Mouse (Mus musculus): ENCODE data around the gene Nfia. TPM values are rescaled to one million over a fixed set of nuclear protein-coding genes. Genes with fewer than 3 reads are reported as not detected.

Gene Nfia
- polyA plus RNA-seq, 1 experiment from 2014 or later = 45.1 TPM

DNA sequence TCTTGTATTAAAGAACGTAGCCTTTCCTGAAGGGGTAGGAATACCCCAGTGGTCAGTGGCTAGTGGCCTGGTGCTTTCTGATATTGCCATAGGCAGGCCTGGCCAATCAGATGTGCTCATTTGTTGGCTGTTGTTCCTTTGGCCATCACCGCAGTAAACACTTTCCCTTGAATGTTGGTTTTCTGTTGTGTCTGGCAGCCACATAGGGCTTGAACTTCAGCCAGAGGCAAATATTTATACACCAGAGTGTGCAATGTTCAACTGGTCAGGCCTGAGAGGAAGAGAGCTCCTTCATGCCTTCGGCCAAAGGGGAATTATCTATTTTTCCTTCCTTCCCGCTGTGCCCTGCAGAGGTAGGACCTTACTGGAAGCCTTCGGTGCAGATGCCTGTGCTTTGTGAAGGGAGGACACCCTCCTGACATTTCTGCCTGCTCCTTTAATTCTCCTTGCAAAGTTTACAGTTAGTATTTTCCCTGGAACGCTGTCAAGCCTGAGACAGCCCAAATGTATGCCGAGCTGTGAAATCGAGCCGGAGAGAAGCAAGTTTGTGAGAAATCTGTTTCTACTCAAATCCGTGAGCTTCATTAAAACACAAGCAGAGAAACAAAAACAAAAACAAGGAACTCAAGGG is 95.9 kb downstream of the Nfia start:
- Histone ChIP-seq H3K27ac (replicated peaks) (peak overlapping the region; percentile 77), H3K4me2 (peak overlapping the region; percentile 51), H3K9ac (no peak overlapping the region), H3K36me3 (no peaks in the 10 kb centered on the region), H3K9me3 (no peaks in the 10 kb centered on the region), H3K4me1 (replicated peaks) (peaks cover 82% of the 10 kb centered on the region), H3K4me3 (peak overlapping the region; percentile 27), H3K27me3 (no peaks in the 10 kb centered on the region)
- 68% methylated on average over 10 of the region's 10 CpGs for whole genome bisulfite sequencing
- no peak for ATAC-seq (ENCODE audit: low read depth)

DNA sequence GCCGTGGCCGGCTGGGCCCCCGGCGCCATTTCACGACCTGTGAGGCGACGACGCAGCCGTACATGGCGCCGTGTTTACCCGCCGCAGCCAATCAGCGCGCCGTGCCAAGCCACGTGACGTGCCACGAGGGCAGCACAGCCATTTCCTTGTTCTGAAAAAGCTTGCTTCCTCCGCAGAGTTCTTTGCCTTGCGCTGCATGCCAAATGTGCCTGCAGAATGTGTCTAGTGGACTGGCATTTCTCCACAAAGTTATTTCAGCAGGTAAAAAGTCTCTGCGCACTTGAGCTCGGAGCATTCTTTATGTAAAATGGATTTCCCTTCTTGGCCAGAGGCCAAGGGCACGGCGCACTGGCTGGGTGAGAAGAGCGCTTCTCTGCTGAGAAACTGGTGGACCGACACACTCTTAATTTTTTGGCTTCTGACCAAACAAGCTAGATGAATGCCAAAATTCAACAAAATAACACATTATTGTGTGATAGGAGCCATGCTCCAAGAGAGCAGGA is 96.5 kb downstream of the Nfia start:
- H3K4me2 ChIP-seq = peak overlapping the region; percentile 51
- ATAC-seq (ENCODE audit: low read depth) = peak; percentile 79
- H3K27ac ChIP-seq (replicated peaks) = peak overlapping the region; percentile 77
- H3K27me3 ChIP-seq = no peaks in the 10 kb centered on the region
- H3K36me3 ChIP-seq = no peaks in the 10 kb centered on the region
- 55% methylated on average over 27 of the region's 27 CpGs for WGBS
- H3K9me3 ChIP-seq = no peaks in the 10 kb centered on the region
- peak overlapping the region; percentile 46 for H3K9ac ChIP-seq
- H3K4me3 ChIP-seq = peak overlapping the region; percentile 27
- peaks cover 82% of the 10 kb centered on the region for H3K4me1 ChIP-seq (replicated peaks)

DNA sequence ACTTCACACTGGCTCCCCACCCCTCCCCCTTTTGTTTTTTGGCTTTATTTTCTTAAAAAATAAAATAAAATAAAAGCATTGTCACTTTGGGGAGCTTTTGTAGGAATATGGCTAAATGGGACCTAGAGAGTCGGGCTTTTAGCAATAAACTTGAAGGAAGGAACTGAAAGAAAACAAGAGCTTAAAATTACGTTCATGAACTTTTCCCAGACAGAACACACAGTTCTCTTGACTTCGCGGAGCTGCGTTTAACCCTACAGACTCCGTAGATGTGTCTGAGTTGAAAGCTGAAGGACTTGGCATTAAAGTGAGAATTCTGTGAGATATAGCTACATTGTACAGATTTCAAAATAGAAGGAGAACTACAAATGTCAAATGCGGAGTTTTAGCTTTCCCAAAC is 96.9 kb downstream of the Nfia start:
- WGBS = 52% methylated on average over 7 of the region's 7 CpGs
- H3K9ac ChIP-seq = peak overlapping the region; percentile 46
- H3K4me2 ChIP-seq = peak overlapping the region; percentile 51
- H3K4me1 ChIP-seq (replicated peaks) = peaks cover 82% of the 10 kb centered on the region
- peak overlapping the region; percentile 27 for H3K4me3 ChIP-seq
- H3K27me3 ChIP-seq = no peaks in the 10 kb centered on the region
- H3K9me3 ChIP-seq = no peaks in the 10 kb centered on the region
- H3K36me3 ChIP-seq = no peaks in the 10 kb centered on the region
- H3K27ac ChIP-seq (replicated peaks) = peak overlapping the region; percentile 77
- ATAC-seq (ENCODE audit: low read depth) = no peak

DNA sequence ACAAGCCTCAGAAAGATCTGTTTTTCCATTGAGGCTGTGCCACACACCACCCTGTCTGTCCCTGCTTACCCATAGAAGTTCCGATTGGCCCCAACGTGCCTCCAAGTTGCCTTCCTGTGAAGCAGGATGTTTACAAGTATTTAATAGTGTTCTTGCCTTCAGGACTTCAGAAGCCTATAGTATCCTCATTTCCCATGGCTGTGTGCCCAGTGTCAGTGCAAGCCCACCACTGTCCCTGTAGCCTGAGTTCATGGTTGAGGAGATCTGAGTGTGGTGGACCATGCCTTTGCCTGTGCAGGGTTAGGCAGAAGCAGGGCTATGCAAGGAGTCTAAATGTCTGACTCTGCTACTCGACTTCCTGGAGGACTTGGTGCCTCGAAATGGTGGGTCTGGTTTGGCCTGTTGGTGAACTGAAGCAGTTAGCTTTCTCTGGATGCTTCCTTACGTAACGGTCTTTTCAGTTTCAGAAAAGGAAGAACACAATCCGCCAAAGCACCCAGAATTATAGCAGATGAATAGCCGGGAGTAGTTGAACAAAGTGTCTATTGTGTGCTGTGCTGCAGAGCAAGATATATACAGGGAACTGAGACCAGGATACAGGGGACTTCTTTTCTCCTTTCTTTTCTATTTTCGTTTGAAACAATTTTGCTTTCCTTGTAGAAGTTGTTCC is 99.4 kb downstream of the Nfia start:
- Histone ChIP-seq H3K4me3 (no peak overlapping the region), H3K27me3 (no peaks in the 10 kb centered on the region), H3K4me1 (replicated peaks) (peaks cover 78% of the 10 kb centered on the region), H3K9ac (no peak overlapping the region), H3K36me3 (no peaks in the 10 kb centered on the region), H3K9me3 (no peaks in the 10 kb centered on the region), H3K27ac (replicated peaks) (peak overlapping the region; percentile 67), H3K4me2 (no peak overlapping the region)
- no peak for ATAC-seq (ENCODE audit: low read depth)
- WGBS = 32% methylated on average over 9 of the region's 9 CpGs

DNA sequence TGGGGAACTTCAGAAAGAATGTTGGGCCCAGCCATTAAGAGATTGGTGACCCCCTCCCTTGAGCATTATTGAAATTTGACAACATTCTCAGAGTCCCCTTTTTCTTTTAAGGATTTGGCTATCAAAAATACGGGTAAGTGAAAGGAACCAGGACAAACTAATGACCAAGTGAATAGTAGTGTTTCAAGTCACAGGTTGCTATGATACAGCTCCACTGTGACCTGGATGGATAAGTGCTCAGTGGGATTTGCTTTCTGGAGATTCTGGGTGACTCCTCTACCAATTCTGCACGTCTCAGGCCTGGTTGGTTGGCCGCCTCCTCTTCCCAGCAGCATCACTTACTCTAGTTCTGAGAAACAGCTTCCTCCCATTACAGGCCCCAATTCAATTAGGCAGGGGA is 102.4 kb downstream of the Nfia start:
- Histone ChIP-seq H3K27ac (replicated peaks) (no peak overlapping the region), H3K9me3 (no peaks in the 10 kb centered on the region), H3K27me3 (no peaks in the 10 kb centered on the region), H3K4me1 (replicated peaks) (peaks cover 75% of the 10 kb centered on the region), H3K4me2 (no peak overlapping the region), H3K4me3 (no peak overlapping the region), H3K36me3 (no peaks in the 10 kb centered on the region), H3K9ac (no peak overlapping the region)
- no peak for ATAC-seq (ENCODE audit: low read depth)
- WGBS = 59% methylated on average over 3 of the region's 3 CpGs

DNA sequence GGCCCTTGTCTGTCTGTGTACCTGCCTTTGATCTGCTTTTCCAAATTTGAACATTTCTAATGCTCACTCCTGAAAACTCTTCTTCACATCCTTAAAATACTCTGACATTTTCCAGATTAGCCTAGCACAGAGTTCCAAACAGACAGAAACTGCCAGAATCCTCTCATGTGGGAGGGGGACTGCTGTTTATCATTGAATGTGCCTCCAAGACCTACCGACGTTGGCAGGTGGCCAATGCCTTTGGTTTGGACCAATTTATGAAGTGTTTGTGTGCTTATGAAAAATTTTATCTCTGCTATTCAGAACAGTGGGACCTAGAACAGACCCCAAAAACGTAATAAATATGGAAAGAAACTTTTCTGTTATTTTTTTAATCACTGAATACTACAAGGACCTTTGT is 103.4 kb downstream of the Nfia start:
- Histone ChIP-seq H3K27ac (replicated peaks) (no peak overlapping the region), H3K4me2 (no peak overlapping the region), H3K4me3 (no peak overlapping the region), H3K27me3 (no peaks in the 10 kb centered on the region), H3K36me3 (no peaks in the 10 kb centered on the region), H3K9ac (no peak overlapping the region), H3K4me1 (replicated peaks) (peaks cover 76% of the 10 kb centered on the region), H3K9me3 (no peaks in the 10 kb centered on the region)
- WGBS = 75% methylated on average over 3 of the region's 3 CpGs
- ATAC-seq (ENCODE audit: low read depth) = no peak

DNA sequence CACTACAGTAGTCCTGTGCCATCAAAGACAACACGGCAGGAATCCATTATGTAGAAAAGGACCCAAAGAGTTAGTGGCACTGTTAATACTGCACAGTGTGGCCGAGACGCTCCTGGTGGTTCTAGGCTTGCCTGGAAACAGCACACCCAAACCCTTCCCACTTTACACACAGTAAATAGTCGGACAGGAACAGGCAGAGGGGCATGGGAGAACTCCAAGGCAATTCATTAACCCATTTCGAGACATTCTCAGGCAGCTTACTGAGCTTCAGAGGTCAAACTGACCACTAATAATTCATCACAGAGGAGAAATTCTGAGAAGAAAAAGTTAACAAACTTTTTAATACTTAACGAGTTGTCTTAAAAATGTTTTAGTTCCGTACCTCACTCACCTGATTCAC is 107.2 kb downstream of the Nfia start:
- 60% methylated on average over 7 of the region's 7 CpGs for WGBS
- ATAC-seq (ENCODE audit: low read depth) = no peak

DNA sequence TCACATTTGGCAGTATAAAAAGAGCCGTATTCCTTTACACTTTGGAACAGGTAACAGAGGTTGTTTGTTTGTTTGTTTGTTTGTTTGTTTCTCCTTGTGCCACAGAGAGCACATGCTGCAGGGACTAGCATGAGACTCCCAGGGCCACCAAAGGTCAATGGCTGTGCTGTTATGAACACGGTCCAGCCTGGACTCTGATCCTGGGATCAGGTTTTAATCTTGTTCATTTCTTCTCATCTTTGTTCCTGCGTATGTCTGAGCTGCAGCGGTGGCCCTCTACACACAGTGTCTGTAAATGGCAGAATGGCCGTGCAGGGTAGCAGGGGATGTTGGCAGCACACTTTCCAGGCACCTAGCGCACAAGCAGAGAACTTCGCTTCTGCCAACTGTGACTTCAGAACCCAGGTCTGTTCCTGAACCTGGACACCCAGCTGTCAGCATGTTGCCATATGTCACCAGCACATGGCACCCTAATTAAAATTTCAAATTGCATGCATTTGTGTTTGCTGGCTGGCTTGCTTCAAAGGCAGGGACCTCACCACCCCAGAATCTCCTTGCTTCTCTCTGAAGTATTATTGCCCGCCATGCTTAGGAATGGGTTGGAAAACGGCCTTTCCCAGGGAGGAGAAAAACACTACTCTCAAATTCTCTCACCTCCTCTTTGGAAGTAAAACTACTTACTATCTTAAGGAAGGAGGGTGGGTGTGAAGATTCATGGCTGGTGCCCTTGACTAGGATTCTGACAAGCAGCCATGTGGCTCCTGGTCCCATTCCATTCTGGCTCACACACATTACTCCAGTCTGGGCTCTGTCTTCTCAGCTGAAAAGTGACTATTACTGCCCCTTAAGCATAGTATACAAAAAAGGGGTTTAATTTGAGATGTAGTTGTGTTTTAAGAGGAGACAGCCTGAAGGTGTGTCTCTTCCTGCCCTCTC is 107.9 kb downstream of the Nfia start:
- ATAC-seq (ENCODE audit: low read depth) = peak; percentile 50; the same call in 1 of the 2 replicates
- H3K27ac ChIP-seq (replicated peaks) = peak overlapping the region; percentile 29; the same call in 1 of the 2 replicates
- no peaks in the 10 kb centered on the region for H3K36me3 ChIP-seq
- WGBS = 65% methylated on average over 9 of the region's 9 CpGs
- no peak overlapping the region for H3K9ac ChIP-seq
- no peaks in the 10 kb centered on the region for H3K9me3 ChIP-seq
- H3K4me3 ChIP-seq = no peak overlapping the region
- peaks cover 33% of the 10 kb centered on the region for H3K4me1 ChIP-seq (replicated peaks)
- H3K27me3 ChIP-seq = no peaks in the 10 kb centered on the region
- H3K4me2 ChIP-seq = no peak overlapping the region

More for the DNA sequence above, 107.2 kb downstream of the Nfia start:
- H3K4me3 ChIP-seq = no peak overlapping the region
- no peak overlapping the region for H3K4me2 ChIP-seq
- H3K4me1 ChIP-seq (replicated peaks) = peaks cover 40% of the 10 kb centered on the region
- H3K27ac ChIP-seq (replicated peaks) = no peak overlapping the region
- no peaks in the 10 kb centered on the region for H3K36me3 ChIP-seq
- no peak overlapping the region for H3K9ac ChIP-seq
- H3K9me3 ChIP-seq = no peaks in the 10 kb centered on the region
- no peaks in the 10 kb centered on the region for H3K27me3 ChIP-seq

DNA sequence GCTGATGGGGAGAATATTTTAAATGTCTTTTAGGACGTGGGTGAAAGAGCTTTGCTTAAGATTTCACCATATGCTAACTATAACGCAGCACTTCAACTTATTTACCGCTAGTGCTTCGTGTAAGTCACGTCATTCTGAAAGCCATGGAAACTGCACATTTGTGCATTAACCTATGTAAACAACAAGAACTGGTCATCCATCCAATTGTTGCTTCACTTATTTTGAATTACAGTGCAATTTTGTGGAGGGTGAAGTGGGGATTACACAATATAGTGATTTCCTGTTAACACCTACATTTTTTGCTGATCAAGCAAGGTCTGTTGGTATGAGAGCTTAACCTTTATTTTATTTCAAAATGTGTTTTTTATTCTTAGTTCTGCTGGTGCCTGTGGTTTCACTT is 113.0 kb downstream of the Nfia start:
- H3K27ac ChIP-seq (replicated peaks) = no peak overlapping the region
- H3K9ac ChIP-seq = no peak overlapping the region
- 88% methylated on average over 5 of the region's 5 CpGs for WGBS
- H3K27me3 ChIP-seq = no peaks in the 10 kb centered on the region
- H3K36me3 ChIP-seq = no peaks in the 10 kb centered on the region
- no peak for ATAC-seq (ENCODE audit: low read depth)
- peaks cover 3% of the 10 kb centered on the region for H3K4me1 ChIP-seq (replicated peaks)
- H3K4me3 ChIP-seq = no peak overlapping the region
- no peaks in the 10 kb centered on the region for H3K9me3 ChIP-seq
- no peak overlapping the region for H3K4me2 ChIP-seq

DNA sequence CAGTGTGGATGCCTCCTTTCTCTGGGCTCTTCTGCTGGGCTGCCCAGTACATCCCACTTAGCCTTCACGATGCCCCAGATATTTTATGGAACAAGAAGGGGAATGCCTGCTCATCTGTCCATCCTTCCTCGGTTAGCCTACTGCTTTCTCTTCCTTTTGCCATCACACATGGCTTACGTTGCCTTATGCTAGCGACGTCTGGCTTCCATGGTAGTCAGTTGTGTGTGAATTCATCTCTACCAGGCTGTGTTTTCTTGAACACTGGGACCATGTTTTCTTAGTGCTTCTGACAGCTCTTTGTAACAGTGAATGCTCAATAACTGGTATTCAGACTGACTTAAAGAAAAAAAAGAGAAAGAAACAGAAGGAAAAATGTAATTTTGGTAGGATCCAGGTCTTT is 113.7 kb downstream of the Nfia start:
- WGBS = 94% methylated on average over 5 of the region's 5 CpGs
- ATAC-seq (ENCODE audit: low read depth) = no peak
- H3K27ac ChIP-seq (replicated peaks) = no peak overlapping the region

DNA sequence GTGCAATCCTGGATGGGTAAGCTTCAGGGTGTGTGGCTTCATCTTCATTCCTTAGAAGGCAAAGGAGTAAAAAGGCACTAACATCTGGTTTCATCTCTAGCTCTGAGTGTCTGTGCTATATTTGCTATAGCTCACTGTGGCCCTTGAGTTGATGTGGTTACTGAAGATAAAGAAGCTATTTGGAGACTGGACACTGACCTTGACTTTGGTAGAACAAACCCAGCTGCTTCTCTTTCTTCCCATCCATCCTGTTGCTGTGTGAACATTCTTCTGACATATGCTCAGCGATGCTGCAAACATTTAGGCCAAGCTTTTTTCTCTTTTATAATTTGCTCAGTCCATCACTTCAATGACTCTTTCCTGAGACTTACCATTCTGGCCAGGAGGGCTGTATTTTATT is 114.7 kb downstream of the Nfia start:
- 91% methylated on average over 1 of the region's 1 CpGs for WGBS
- no peaks in the 10 kb centered on the region for H3K27me3 ChIP-seq
- no peak overlapping the region for H3K4me3 ChIP-seq
- no peak overlapping the region for H3K27ac ChIP-seq (replicated peaks)
- no peak overlapping the region for H3K9ac ChIP-seq
- no peaks in the 10 kb centered on the region for H3K9me3 ChIP-seq
- H3K36me3 ChIP-seq = no peaks in the 10 kb centered on the region
- no peak overlapping the region for H3K4me2 ChIP-seq
- 0 out of 2 replicates have a peak, but pooled peaks cover 11% of the 10 kb centered on the region for H3K4me1 ChIP-seq (replicated peaks)
- ATAC-seq (ENCODE audit: low read depth) = no peak

More for the DNA sequence above, 113.7 kb downstream of the Nfia start:
- Histone ChIP-seq H3K4me1 (replicated peaks) (0 out of 2 replicates have a peak, but pooled peaks cover 3% of the 10 kb centered on the region), H3K4me2 (no peak overlapping the region), H3K4me3 (no peak overlapping the region), H3K27me3 (no peaks in the 10 kb centered on the region), H3K9ac (no peak overlapping the region), H3K9me3 (no peaks in the 10 kb centered on the region), H3K36me3 (no peaks in the 10 kb centered on the region)

DNA sequence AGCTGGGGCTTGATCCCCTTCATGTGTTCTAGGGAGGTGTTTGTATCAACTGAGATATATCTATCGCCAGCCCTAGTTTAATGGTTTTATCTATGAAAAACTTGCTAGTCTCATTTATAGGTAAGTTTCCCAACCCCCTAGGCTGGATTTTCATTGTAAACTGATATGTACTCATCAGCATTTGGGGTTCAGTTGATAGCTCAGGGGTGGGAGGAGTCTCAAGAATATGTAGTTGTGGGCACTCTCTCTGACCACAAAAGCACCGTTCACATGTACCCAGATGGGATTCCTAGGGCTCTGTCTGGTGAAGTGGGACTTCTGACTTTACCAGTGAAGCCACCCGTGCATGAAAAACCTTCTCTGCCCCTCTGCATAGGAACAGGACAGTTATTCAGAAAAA is 118.5 kb downstream of the Nfia start:
- ATAC-seq (ENCODE audit: low read depth) = no peak

More for the DNA sequence above, 118.5 kb downstream of the Nfia start:
- no peaks in the 10 kb centered on the region for H3K9me3 ChIP-seq
- WGBS = 81% methylated on average over 3 of the region's 3 CpGs
- no peak overlapping the region for H3K9ac ChIP-seq
- no peak overlapping the region for H3K27ac ChIP-seq (replicated peaks)
- H3K27me3 ChIP-seq = no peaks in the 10 kb centered on the region
- no peaks in the 10 kb centered on the region for H3K36me3 ChIP-seq
- no peak overlapping the region for H3K4me2 ChIP-seq
- peaks cover 20% of the 10 kb centered on the region for H3K4me1 ChIP-seq (replicated peaks)
- H3K4me3 ChIP-seq = no peak overlapping the region

Measured in neural tube, embryonic 13.5 days (tissue).